ENCODE assay signal across 25 mouse cellular contexts in genomic region chr11:58509058-58509457, GRCm38 (mm10). TPM values are rescaled to one million over a fixed set of nuclear protein-coding genes. Genes with fewer than 3 reads are reported as not detected.
DNase-seq lines count a peak whose midpoint lies in the region; ATAC-seq and TF ChIP-seq lines count a peak whose summit lies in the region.
"Not testable (repeated sequence)": the region's sequence is repeated elsewhere in the genome, so short reads cannot be mapped to it uniquely, and the experiment has no call there.
"Had no signal": no experiment of that assay in that cellular context is flagged by ENCODE, and none has a peak within 500 bp of the region (broad histone marks: within the 10 kb centered on the region; RNA-seq: fewer than 3 reads in every experiment).

No protein-coding gene starts in this region.

- H3K36me3 ChIP-seq in E14TG2a.4 (ENCODE audit: insufficient read depth, low read length); G1E (replicated peaks): not testable (repeated sequence)

- not testable (repeated sequence) for TF ChIP-seq CTCF in E14TG2a.4 (conservative IDR thresholded peaks at IDR 0.05; ENCODE audit: low read length); G1E (IDR thresholded peaks at IDR 0.05; ENCODE audit: low read depth, low read length)

- H3K27me3 ChIP-seq in E14TG2a.4 (ENCODE audit: insufficient read depth, low read length); G1E (ENCODE audit: insufficient read depth, low read length): not testable (repeated sequence)

- not testable (repeated sequence) for DNase-seq in G1E (ENCODE audit: low spot score)

- peak; percentile 54; the same call in 1 of the 2 replicates for ATAC-seq in G1E (ENCODE audit: extremely low read depth, insufficient number of reproducible peaks, low FRiP score, poor library complexity, severe bottlenecking)
- peak; percentile 74 for ATAC-seq in erythroblast, adult 5-6 weeks (replicated peaks; ENCODE audit: low FRiP score, poor library complexity, severe bottlenecking)
- peak; percentile 44; the same call in 1 of the 2 replicates for ATAC-seq in granulocyte monocyte progenitor cell, adult 5-6 weeks (replicated peaks; ENCODE audit: poor library complexity, severe bottlenecking)
- ATAC-seq in hematopoietic stem cell, adult 5-6 weeks (replicated peaks in 1 of 2; ENCODE audit: insufficient read depth in 1 of 2, low FRiP score in 2 of 2, low TSS enrichment in 1 of 2, low read depth in 1 of 2, poor library complexity in 2 of 2, severe bottlenecking in 2 of 2), result peak; percentile 32 to 53; a peak in 3 of 4 replicates
- ATAC-seq in megakaryocyte progenitor cell, adult 5-6 weeks (replicated peaks; ENCODE audit: poor library complexity), result peak; percentile 63
- 0 out of 2 replicates have a peak, but pooled peaks have one; percentile 26 for ATAC-seq in neutrophil, adult 5-6 weeks (ENCODE audit: extremely low read depth, insufficient number of reproducible peaks, low FRiP score, poor library complexity, severe bottlenecking)

- H3K4me3 ChIP-seq in E14TG2a.4 (replicated peaks; ENCODE audit: low read length), result 0 out of 2 replicates have a peak overlapping the region, but pooled peaks have one; percentile 13
- H3K4me3 ChIP-seq in G1E (ENCODE audit: low read depth, low read length), result peak overlapping the region; percentile 44; the same call in 1 of the 2 replicates

- not testable (repeated sequence) for H3K4me1 ChIP-seq in E14TG2a.4 (replicated peaks; ENCODE audit: low read depth, low read length); G1E (ENCODE audit: insufficient read depth, low read depth, low read length)

- not testable (repeated sequence) for H3K9me3 ChIP-seq in E14TG2a.4 (ENCODE audit: low read length); G1E (replicated peaks)

RNA-seq across cellular contexts. Expression of gene Olfr331, which starts 6.7 kb away (rescaled TPM):
- total RNA-seq in G1E (2014; fragmentation: Nextera tagmentation), result not detected in 2 replicates
- total RNA-seq in G1E (2017), result not detected in 2 replicates
- not detected in 2 replicates for polyA plus RNA-seq in G1E (2012)
- not detected in 2 replicates for total RNA-seq in erythroblast, adult 5-6 weeks (2015; ENCODE audit: low replicate concordance)
- total RNA-seq in erythroblast, adult 5-6 weeks (2017; ENCODE audit: low replicate concordance), result not detected in 2 replicates
- not detected in 2 replicates for total RNA-seq in granulocyte monocyte progenitor cell, adult 5-6 weeks (2014; fragmentation: Nextera tagmentation)
- not detected in 2 replicates for total RNA-seq in granulocyte monocyte progenitor cell, adult 5-6 weeks (2017)
- total RNA-seq in hematopoietic stem cell, adult 5-6 weeks (2017), result not detected in 2 replicates
- total RNA-seq in megakaryocyte progenitor cell, adult 5-6 weeks (2015), result not detected in 2 replicates
- total RNA-seq in megakaryocyte progenitor cell, adult 5-6 weeks (2017), result not detected in 2 replicates
- total RNA-seq in neutrophil, adult 5-6 weeks (2017), result not detected in 2 replicates
- total RNA-seq: adrenal gland, adult 18-20 months; adrenal gland, adult 8-10 months; adrenal gland, postnatal 14 days; adrenal gland, postnatal 36 days; CH12.LX; forebrain, postnatal 0 days; MEL had no signal
- polyA plus RNA-seq: activated CD4-positive, CD25-positive, alpha-beta regulatory T cell, adult 4 months; CD4-positive, CD25-positive, alpha-beta regulatory T cell, adult 4 months; cerebellum, adult 2 months; cortical plate, adult 2 months; embryonic facial prominence, embryonic 10.5 days; embryonic facial prominence, embryonic 12.5 days; embryonic facial prominence, embryonic 14.5 days; erythroblast, embryonic 14.5 days; forebrain, embryonic 11.5 days; forebrain, embryonic 13.5 days; forebrain, embryonic 15.5 days; forebrain, postnatal 0 days had no signal

RNA-seq across cellular contexts. Expression of gene Olfr332, which starts 16.7 kb away (rescaled TPM):
- not detected in 2 replicates for total RNA-seq in G1E (2014; fragmentation: Nextera tagmentation)
- total RNA-seq in G1E (2017), result 0.11 TPM in 1 of 2 replicates, not detected in the other
- polyA plus RNA-seq in G1E (2012), result not detected in 2 replicates
- not detected in 2 replicates for total RNA-seq in erythroblast, adult 5-6 weeks (2015; ENCODE audit: low replicate concordance)
- total RNA-seq in erythroblast, adult 5-6 weeks (2017; ENCODE audit: low replicate concordance), result not detected in 2 replicates
- not detected in 2 replicates for total RNA-seq in granulocyte monocyte progenitor cell, adult 5-6 weeks (2014; fragmentation: Nextera tagmentation)
- total RNA-seq in granulocyte monocyte progenitor cell, adult 5-6 weeks (2017), result not detected in 2 replicates
- not detected in 2 replicates for total RNA-seq in hematopoietic stem cell, adult 5-6 weeks (2017)
- not detected in 2 replicates for total RNA-seq in megakaryocyte progenitor cell, adult 5-6 weeks (2015)
- total RNA-seq in megakaryocyte progenitor cell, adult 5-6 weeks (2017), result not detected in 2 replicates
- not detected in 2 replicates for total RNA-seq in neutrophil, adult 5-6 weeks (2017)
- total RNA-seq: adrenal gland, adult 18-20 months; adrenal gland, adult 8-10 months; adrenal gland, postnatal 14 days; adrenal gland, postnatal 36 days; CH12.LX; forebrain, postnatal 0 days; MEL had no signal
- polyA plus RNA-seq: activated CD4-positive, CD25-positive, alpha-beta regulatory T cell, adult 4 months; cerebellum, adult 2 months; cortical plate, adult 2 months; embryonic facial prominence, embryonic 10.5 days; embryonic facial prominence, embryonic 12.5 days; erythroblast, embryonic 14.5 days; forebrain, embryonic 11.5 days; forebrain, embryonic 13.5 days; forebrain, embryonic 15.5 days had no signal

RNA-seq across cellular contexts. Expression of gene Olfr330, which starts 25.6 kb away (rescaled TPM):
- total RNA-seq in G1E (2014; fragmentation: Nextera tagmentation) (not detected in 2 replicates), G1E (2017) (0.11 TPM in 1 of 2 replicates, not detected in the other)
- polyA plus RNA-seq in G1E (2012), result not detected in 2 replicates
- not detected in 2 replicates for total RNA-seq in erythroblast, adult 5-6 weeks (2015; ENCODE audit: low replicate concordance)
- not detected in 2 replicates for total RNA-seq in erythroblast, adult 5-6 weeks (2017; ENCODE audit: low replicate concordance)
- not detected in 2 replicates for total RNA-seq in granulocyte monocyte progenitor cell, adult 5-6 weeks (2014; fragmentation: Nextera tagmentation)
- not detected in 2 replicates for total RNA-seq in granulocyte monocyte progenitor cell, adult 5-6 weeks (2017)
- not detected in 2 replicates for total RNA-seq in hematopoietic stem cell, adult 5-6 weeks (2017)
- total RNA-seq in megakaryocyte progenitor cell, adult 5-6 weeks (2015), result not detected in 2 replicates
- not detected in 2 replicates for total RNA-seq in megakaryocyte progenitor cell, adult 5-6 weeks (2017)
- not detected in 2 replicates for total RNA-seq in neutrophil, adult 5-6 weeks (2017)
- total RNA-seq: adrenal gland, postnatal 14 days; CH12.LX; MEL had no signal
- polyA plus RNA-seq: CD4-positive, CD25-positive, alpha-beta regulatory T cell, adult 4 months; cerebellum, adult 2 months; cortical plate, adult 2 months; embryonic facial prominence, embryonic 10.5 days; embryonic facial prominence, embryonic 12.5 days; erythroblast, embryonic 14.5 days; forebrain, embryonic 11.5 days; forebrain, embryonic 13.5 days; forebrain, embryonic 15.5 days; forebrain, postnatal 0 days had no signal

RNA-seq across cellular contexts. Expression of gene Olfr329-ps, which starts 37.2 kb away (rescaled TPM):
- total RNA-seq in G1E (2014; fragmentation: Nextera tagmentation) (not detected in 2 replicates), G1E (2017) (0.29 TPM in 1 of 2 replicates, not detected in the other)
- polyA plus RNA-seq in G1E (2012), result not detected in 2 replicates
- not detected in 2 replicates for total RNA-seq in erythroblast, adult 5-6 weeks (2015; ENCODE audit: low replicate concordance)
- not detected in 2 replicates for total RNA-seq in erythroblast, adult 5-6 weeks (2017; ENCODE audit: low replicate concordance)
- not detected in 2 replicates for total RNA-seq in granulocyte monocyte progenitor cell, adult 5-6 weeks (2014; fragmentation: Nextera tagmentation)
- total RNA-seq in granulocyte monocyte progenitor cell, adult 5-6 weeks (2017), result not detected in 2 replicates
- not detected in 2 replicates for total RNA-seq in hematopoietic stem cell, adult 5-6 weeks (2017)
- total RNA-seq in megakaryocyte progenitor cell, adult 5-6 weeks (2015), result not detected in 2 replicates
- not detected in 2 replicates for total RNA-seq in megakaryocyte progenitor cell, adult 5-6 weeks (2017)
- total RNA-seq in neutrophil, adult 5-6 weeks (2017), result not detected in 2 replicates
- total RNA-seq: adrenal gland, postnatal 14 days; CH12.LX; forebrain, postnatal 0 days; MEL had no signal
- polyA plus RNA-seq: activated CD4-positive, CD25-positive, alpha-beta regulatory T cell, adult 4 months; CD4-positive, CD25-positive, alpha-beta regulatory T cell, adult 4 months; cerebellum, adult 2 months; cortical plate, adult 2 months; embryonic facial prominence, embryonic 10.5 days; embryonic facial prominence, embryonic 12.5 days; erythroblast, embryonic 14.5 days; forebrain, embryonic 11.5 days; forebrain, embryonic 13.5 days; forebrain, embryonic 15.5 days; forebrain, postnatal 0 days had no signal

RNA-seq across cellular contexts. Expression of gene Olfr328, which starts 46.4 kb away (rescaled TPM):
- total RNA-seq in G1E (2014; fragmentation: Nextera tagmentation) (not detected in 2 replicates), G1E (2017) (0.16 and 0.29 TPM in 2 replicates)
- not detected in 2 replicates for polyA plus RNA-seq in G1E (2012)
- not detected in 2 replicates for total RNA-seq in erythroblast, adult 5-6 weeks (2015; ENCODE audit: low replicate concordance)
- total RNA-seq in erythroblast, adult 5-6 weeks (2017; ENCODE audit: low replicate concordance), result 0.42 TPM in 1 of 2 replicates, not detected in the other
- not detected in 2 replicates for total RNA-seq in granulocyte monocyte progenitor cell, adult 5-6 weeks (2014; fragmentation: Nextera tagmentation)
- total RNA-seq in granulocyte monocyte progenitor cell, adult 5-6 weeks (2017), result not detected in 2 replicates
- total RNA-seq in hematopoietic stem cell, adult 5-6 weeks (2017), result not detected in 2 replicates
- not detected in 2 replicates for total RNA-seq in megakaryocyte progenitor cell, adult 5-6 weeks (2015)
- not detected in 2 replicates for total RNA-seq in megakaryocyte progenitor cell, adult 5-6 weeks (2017)
- total RNA-seq in neutrophil, adult 5-6 weeks (2017), result 0.12 TPM in 1 of 2 replicates, not detected in the other
- total RNA-seq: CH12.LX; forebrain, postnatal 0 days had no signal
- polyA plus RNA-seq: activated CD4-positive, CD25-positive, alpha-beta regulatory T cell, adult 4 months; CD4-positive, CD25-positive, alpha-beta regulatory T cell, adult 4 months; cortical plate, adult 2 months; embryonic facial prominence, embryonic 14.5 days; erythroblast, embryonic 14.5 days; forebrain, embryonic 13.5 days; forebrain, embryonic 15.5 days; forebrain, postnatal 0 days had no signal
